Mouse (Mus musculus): ENCODE data around the gene Gm10272. TPM values are rescaled to one million over a fixed set of nuclear protein-coding genes. Genes with fewer than 3 reads are reported as not detected.
"Not testable (repeated sequence)": the region's sequence is repeated elsewhere in the genome, so short reads cannot be mapped to it uniquely, and the experiment has no call there.

Gene Gm10272
- polyA plus RNA-seq, 1 experiment from 2014 or later: not detected

DNA sequence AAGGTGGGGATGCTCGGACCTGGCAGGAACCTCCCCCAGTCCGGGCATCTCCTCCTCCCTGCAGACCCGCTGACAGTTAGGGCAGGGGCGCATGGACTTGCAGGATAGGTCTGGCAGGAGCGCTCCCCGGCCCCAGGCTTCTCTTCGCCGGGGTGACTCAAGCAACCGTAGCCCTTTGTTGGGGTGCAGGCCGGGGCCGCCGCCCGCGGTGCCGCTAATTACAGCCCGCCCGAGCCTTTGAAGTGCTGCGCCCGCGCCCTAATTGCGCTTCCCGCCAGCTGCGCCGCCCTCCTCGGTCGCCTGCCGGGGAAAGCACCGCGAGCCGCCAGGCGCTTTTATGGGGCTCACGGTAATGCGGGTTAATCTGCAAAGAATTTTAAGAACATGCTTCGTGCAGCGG, 28.9 kb upstream of the Gm10272 start:
- ATAC-seq (ENCODE audit: low read depth): peak; percentile 53; the same call in 1 of the 2 replicates
- H3K4me2 ChIP-seq (ENCODE audit: low read depth, low read length): peak overlapping the region; percentile 67
- 0% methylated on average over 22 of the region's 35 CpGs for WGBS
- peaks cover 25% of the 10 kb centered on the region for H3K27me3 ChIP-seq (replicated peaks; ENCODE audit: control insufficient read depth, insufficient read depth, low read length)
- H3K4me1 ChIP-seq (ENCODE audit: control insufficient read depth, insufficient read depth, low read length): peaks cover 11% of the 10 kb centered on the region
- no peaks in the 10 kb centered on the region for H3K36me3 ChIP-seq (ENCODE audit: control insufficient read depth, insufficient read depth, low read length)
- peak; percentile 51 for DNase-seq (ENCODE audit: low spot score)
- peak overlapping the region; percentile 32; the same call in 1 of the 2 replicates for H3K9ac ChIP-seq (ENCODE audit: low read depth, low read length)
- peak overlapping the region; percentile 36 for H3K4me3 ChIP-seq (ENCODE audit: low read depth, low read length)
- no peaks in the 10 kb centered on the region for H3K9me3 ChIP-seq (ENCODE audit: control insufficient read depth, low read length)
- no peak overlapping the region for H3K27ac ChIP-seq (replicated peaks; ENCODE audit: low read depth, low read length)

DNA sequence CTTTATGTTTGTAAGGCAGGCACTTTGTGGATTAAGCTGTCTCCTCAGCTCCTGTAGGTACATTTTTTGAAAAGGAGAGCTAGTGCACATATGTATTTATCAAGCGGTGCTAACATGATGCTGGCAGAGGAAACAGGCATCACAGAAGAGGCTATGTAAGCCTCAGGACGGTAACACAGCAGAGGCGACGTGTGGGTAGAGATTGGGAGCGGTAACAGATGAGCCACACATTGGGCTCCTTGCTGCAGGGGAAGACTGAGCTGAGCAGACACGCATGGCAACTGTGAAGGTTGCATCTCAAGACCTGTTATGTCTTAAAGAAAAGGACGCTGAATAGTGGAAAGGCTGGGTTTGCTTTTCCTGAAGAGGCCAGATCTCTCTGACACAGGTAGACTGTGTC, 23.4 kb upstream of the Gm10272 start:
- no peak overlapping the region for H3K4me2 ChIP-seq (ENCODE audit: low read depth, low read length)
- H3K9me3 ChIP-seq (ENCODE audit: control insufficient read depth, low read length): no peaks in the 10 kb centered on the region
- H3K36me3 ChIP-seq (ENCODE audit: control insufficient read depth, insufficient read depth, low read length): no peaks in the 10 kb centered on the region
- H3K4me1 ChIP-seq (ENCODE audit: control insufficient read depth, insufficient read depth, low read length): peaks cover 4% of the 10 kb centered on the region; the same call in 1 of the 2 replicates
- WGBS: 67% methylated on average over 7 of the region's 7 CpGs
- no peak for ATAC-seq (ENCODE audit: low read depth)
- DNase-seq (ENCODE audit: low spot score): no peak
- no peak overlapping the region for H3K27ac ChIP-seq (replicated peaks; ENCODE audit: low read depth, low read length)
- H3K9ac ChIP-seq (ENCODE audit: low read depth, low read length): no peak overlapping the region
- H3K27me3 ChIP-seq (replicated peaks; ENCODE audit: control insufficient read depth, insufficient read depth, low read length): peaks cover 41% of the 10 kb centered on the region
- no peak overlapping the region for H3K4me3 ChIP-seq (ENCODE audit: low read depth, low read length)

DNA sequence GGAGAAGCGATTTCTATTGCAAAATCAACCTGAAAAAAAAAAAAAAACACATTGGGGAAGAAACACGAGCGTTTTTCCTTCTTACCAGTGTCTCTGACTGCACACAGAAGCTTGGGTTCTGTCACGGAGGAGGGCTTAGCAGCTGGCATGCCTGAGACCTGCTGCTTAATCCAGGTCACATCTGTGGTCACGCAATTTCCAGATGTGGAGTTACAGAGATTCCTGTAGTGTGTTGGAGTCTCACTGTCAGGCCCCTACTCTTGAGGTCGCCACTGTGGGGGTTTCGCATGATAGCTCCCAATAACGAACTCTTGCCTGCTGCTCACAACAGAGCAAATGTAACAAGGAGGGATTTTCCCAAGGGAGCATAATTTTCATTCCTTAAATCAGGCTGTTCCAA, 22.2 kb upstream of the Gm10272 start:
- Histone ChIP-seq H3K27me3 (replicated peaks; ENCODE audit: control insufficient read depth, insufficient read depth, low read length) (peaks cover 31% of the 10 kb centered on the region), H3K9ac (ENCODE audit: low read depth, low read length) (no peak overlapping the region), H3K4me1 (ENCODE audit: control insufficient read depth, insufficient read depth, low read length) (no peaks in the 10 kb centered on the region), H3K27ac (replicated peaks; ENCODE audit: low read depth, low read length) (no peak overlapping the region), H3K9me3 (ENCODE audit: control insufficient read depth, low read length) (no peaks in the 10 kb centered on the region), H3K4me3 (ENCODE audit: low read depth, low read length) (no peak overlapping the region), H3K4me2 (ENCODE audit: low read depth, low read length) (no peak overlapping the region), H3K36me3 (ENCODE audit: control insufficient read depth, insufficient read depth, low read length) (no peaks in the 10 kb centered on the region)
- DNase-seq (ENCODE audit: low spot score) (peak; percentile 37), ATAC-seq (ENCODE audit: low read depth) (no peak)
- 15% methylated on average over 8 of the region's 8 CpGs for WGBS

DNA sequence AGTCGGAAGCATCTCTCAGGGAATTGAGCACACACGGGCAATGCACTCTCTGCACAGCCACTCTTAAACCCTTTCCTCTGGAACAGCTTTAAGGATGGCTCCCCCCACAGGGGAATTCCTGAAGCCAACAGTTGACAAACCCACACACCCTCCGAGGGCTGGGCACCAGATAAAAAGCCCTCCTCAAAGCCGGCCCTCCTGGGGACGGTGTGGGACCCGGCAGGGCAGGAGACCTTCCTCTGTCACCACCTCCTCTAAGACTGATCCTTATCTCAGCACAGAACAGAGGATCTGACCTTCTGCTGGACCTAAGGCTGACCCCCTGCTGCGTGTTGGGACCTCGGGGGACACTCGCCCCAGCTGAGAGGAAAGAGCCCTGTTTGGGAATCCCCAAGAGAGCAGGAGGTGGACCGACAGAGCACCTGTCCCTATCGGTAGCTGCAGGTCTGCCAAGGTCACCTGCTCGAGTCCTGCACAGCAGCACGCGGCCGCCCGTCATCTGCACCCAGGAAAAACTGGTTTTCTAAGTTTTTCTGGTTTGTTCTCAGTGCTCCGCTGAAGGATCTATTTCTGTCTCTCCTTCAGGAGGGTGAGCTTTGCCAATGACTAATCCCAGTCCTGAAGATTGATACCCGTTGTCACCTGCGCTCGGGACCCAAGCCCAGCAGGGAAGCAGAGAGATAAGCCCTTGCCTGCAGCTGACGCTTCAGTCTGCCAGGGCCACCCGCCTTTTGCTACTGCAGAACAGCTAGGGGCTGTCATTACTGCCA, 20.3 kb upstream of the Gm10272 start, which contains the start of gene Tspear:
Gene Tspear, plus strand, starts transcription at position 675 of the 770 bp plus-strand sequence.
- H3K4me2 ChIP-seq (ENCODE audit: low read depth, low read length): peak within 1 kb of the TSS; percentile 29
- H3K4me1 ChIP-seq (ENCODE audit: control insufficient read depth, insufficient read depth, low read length): no peaks in the 10 kb centered on the region
- DNase-seq (ENCODE audit: low spot score) (peak; percentile 65), ATAC-seq (ENCODE audit: low read depth) (peak; percentile 42; the same call in 1 of the 2 replicates)
- no peak within 1 kb of the TSS for H3K9ac ChIP-seq (ENCODE audit: low read depth, low read length)
- peak within 1 kb of the TSS; percentile 5; the same call in 1 of the 2 replicates for H3K4me3 ChIP-seq (ENCODE audit: low read depth, low read length)
- WGBS: 9% methylated on average over 21 of the region's 22 CpGs
- H3K36me3 ChIP-seq (ENCODE audit: control insufficient read depth, insufficient read depth, low read length): no peaks in the 10 kb centered on the region
- H3K9me3 ChIP-seq (ENCODE audit: control insufficient read depth, low read length): no peaks in the 10 kb centered on the region
- no peak within 1 kb of the TSS for H3K27ac ChIP-seq (replicated peaks; ENCODE audit: low read depth, low read length)
- H3K27me3 ChIP-seq (replicated peaks; ENCODE audit: control insufficient read depth, insufficient read depth, low read length): peaks cover 31% of the 10 kb centered on the region

DNA sequence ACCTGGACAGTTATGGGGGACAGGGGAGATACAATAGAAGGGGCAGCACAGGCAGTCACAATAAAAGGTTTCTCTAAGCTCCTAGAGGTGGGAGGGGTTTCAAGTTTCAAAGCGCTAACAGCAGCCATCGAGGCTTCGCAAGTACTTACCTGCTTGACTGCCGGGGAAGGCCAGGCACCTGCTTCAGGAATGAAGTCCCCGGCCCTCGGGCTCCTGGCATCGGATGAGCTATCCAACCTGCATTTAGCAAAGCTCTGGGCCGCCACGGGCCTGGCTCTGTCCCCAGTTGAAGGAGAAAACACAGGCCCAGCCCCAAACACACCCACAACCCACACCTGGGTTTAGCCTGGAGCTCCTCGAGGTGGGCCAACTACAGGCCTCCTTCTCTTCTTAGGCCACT, 19.4 kb upstream of the Gm10272 start:
- 24% methylated on average over 10 of the region's 10 CpGs for WGBS
- no peaks in the 10 kb centered on the region for H3K36me3 ChIP-seq (ENCODE audit: control insufficient read depth, insufficient read depth, low read length)
- ATAC-seq (ENCODE audit: low read depth): peak; percentile 49; the same call in 1 of the 2 replicates
- H3K9me3 ChIP-seq (ENCODE audit: control insufficient read depth, low read length): no peaks in the 10 kb centered on the region
- H3K9ac ChIP-seq (ENCODE audit: low read depth, low read length): no peak overlapping the region
- H3K4me3 ChIP-seq (ENCODE audit: low read depth, low read length): no peak overlapping the region
- peak; percentile 78 for DNase-seq (ENCODE audit: low spot score)
- H3K4me1 ChIP-seq (ENCODE audit: control insufficient read depth, insufficient read depth, low read length): no peaks in the 10 kb centered on the region
- H3K4me2 ChIP-seq (ENCODE audit: low read depth, low read length): peak overlapping the region; percentile 29; the same call in 1 of the 2 replicates
- no peak overlapping the region for H3K27ac ChIP-seq (replicated peaks; ENCODE audit: low read depth, low read length)
- H3K27me3 ChIP-seq (replicated peaks; ENCODE audit: control insufficient read depth, insufficient read depth, low read length): peaks cover 31% of the 10 kb centered on the region

DNA sequence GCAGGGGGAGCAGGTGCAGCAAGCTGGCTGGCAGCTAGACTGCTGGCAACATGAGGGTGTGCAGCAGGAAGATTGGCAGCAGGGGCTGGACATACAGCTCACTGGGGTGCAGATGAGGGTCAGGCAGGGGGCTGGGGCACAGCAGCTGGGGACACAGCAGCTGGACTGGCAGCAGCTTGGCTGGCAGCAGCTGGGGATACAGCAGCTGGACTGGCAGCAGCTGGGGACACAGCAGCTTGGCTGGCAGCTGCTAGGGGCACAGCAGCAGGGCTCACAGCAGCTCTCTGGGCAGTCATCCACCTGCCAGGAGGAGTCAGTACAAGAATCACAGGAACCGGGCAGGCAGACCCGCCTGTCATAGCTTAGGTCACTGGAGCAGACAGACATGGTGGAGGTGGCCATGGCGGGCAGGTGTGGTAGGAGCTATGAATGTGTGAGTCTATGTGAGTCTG, 16.0 kb upstream of the Gm10272 start, which contains the start of gene Gm19402:
Gene Gm19402, minus strand, starts transcription at position 402 of the 452 bp plus-strand sequence.
- H3K27me3 ChIP-seq (replicated peaks; ENCODE audit: control insufficient read depth, insufficient read depth, low read length): peaks cover 26% of the 10 kb centered on the region
- H3K9ac ChIP-seq (ENCODE audit: low read depth, low read length); H3K9me3 ChIP-seq (ENCODE audit: control insufficient read depth, low read length); H3K4me2 ChIP-seq (ENCODE audit: low read depth, low read length); H3K27ac ChIP-seq (replicated peaks; ENCODE audit: low read depth, low read length); ATAC-seq (ENCODE audit: low read depth); H3K4me3 ChIP-seq (ENCODE audit: low read depth, low read length); H3K36me3 ChIP-seq (ENCODE audit: control insufficient read depth, insufficient read depth, low read length); DNase-seq (ENCODE audit: low spot score); H3K4me1 ChIP-seq (ENCODE audit: control insufficient read depth, insufficient read depth, low read length): not testable (repeated sequence)
- WGBS: 58% methylated on average over 3 of the region's 3 CpGs

DNA sequence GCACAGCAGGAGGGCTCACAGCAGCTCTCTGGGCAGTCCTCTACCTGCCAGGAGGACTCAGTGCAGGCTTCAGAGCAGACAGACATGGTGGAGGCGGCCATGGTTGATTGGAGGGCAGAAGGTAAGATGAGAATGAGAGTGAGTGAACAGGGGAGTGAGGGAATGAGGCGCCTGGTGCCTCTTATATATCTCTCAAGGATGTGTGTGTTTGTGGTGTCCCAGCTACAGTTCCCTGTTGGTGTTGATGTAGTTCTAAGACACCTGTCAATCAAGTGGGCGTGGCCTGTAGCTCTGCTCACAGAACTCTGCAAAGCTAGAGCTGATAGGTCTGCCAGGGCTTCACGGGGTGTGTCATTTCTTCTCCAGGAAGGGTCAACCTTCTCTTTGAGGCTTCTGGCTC, 9.3 kb upstream of the Gm10272 start, which contains the start of gene Gm9508:
Gene Gm9508, minus strand, starts transcription at position 101 of the 400 bp plus-strand sequence.
- no peak within 1 kb of the TSS for H3K9ac ChIP-seq (ENCODE audit: low read depth, low read length)
- no peak within 1 kb of the TSS for H3K27ac ChIP-seq (replicated peaks; ENCODE audit: low read depth, low read length)
- H3K4me1 ChIP-seq (ENCODE audit: control insufficient read depth, insufficient read depth, low read length): no peaks in the 10 kb centered on the region
- no peak within 1 kb of the TSS for H3K4me2 ChIP-seq (ENCODE audit: low read depth, low read length)
- no peak for DNase-seq (ENCODE audit: low spot score)
- no peak for ATAC-seq (ENCODE audit: low read depth)
- H3K36me3 ChIP-seq (ENCODE audit: control insufficient read depth, insufficient read depth, low read length): no peaks in the 10 kb centered on the region
- H3K4me3 ChIP-seq (ENCODE audit: low read depth, low read length): no peak within 1 kb of the TSS
- WGBS: 55% methylated on average over 4 of the region's 4 CpGs
- H3K27me3 ChIP-seq (replicated peaks; ENCODE audit: control insufficient read depth, insufficient read depth, low read length): no peaks in the 10 kb centered on the region
- H3K9me3 ChIP-seq (ENCODE audit: control insufficient read depth, low read length): no peaks in the 10 kb centered on the region

DNA sequence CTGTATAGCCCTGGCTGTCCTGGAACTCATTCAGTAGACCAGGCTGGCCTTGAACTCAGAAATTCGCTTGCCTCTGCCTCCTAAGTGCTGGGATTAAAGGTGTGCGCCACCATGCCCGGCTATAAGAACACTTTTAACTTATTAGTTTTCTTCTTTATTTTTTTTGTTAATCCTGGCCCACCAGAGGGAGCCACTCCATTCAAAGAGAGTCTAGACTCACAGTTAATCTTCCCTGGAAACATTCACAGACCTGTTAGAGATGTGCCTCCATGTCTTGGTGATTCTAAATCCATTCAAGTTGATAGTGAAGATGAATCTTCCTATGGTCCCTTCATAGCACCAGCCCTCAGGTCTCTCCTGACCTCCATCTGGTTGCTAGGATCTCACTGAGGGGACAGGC, 3.4 kb downstream of the Gm10272 start:
- no peak for DNase-seq (ENCODE audit: low spot score)

More for the DNA sequence above, 3.4 kb downstream of the Gm10272 start:
- no peak for ATAC-seq (ENCODE audit: low read depth)
- H3K9me3 ChIP-seq (ENCODE audit: control insufficient read depth, low read length): peaks cover 11% of the 10 kb centered on the region; the same call in 1 of the 2 replicates
- WGBS: 77% methylated on average over 3 of the region's 3 CpGs
- no peaks in the 10 kb centered on the region for H3K36me3 ChIP-seq (ENCODE audit: control insufficient read depth, insufficient read depth, low read length)
- H3K27me3 ChIP-seq (replicated peaks; ENCODE audit: control insufficient read depth, insufficient read depth, low read length): no peaks in the 10 kb centered on the region
- no peak overlapping the region for H3K27ac ChIP-seq (replicated peaks; ENCODE audit: low read depth, low read length)
- no peaks in the 10 kb centered on the region for H3K4me1 ChIP-seq (ENCODE audit: control insufficient read depth, insufficient read depth, low read length)
- no peak overlapping the region for H3K9ac ChIP-seq (ENCODE audit: low read depth, low read length)
- no peak overlapping the region for H3K4me2 ChIP-seq (ENCODE audit: low read depth, low read length)
- no peak overlapping the region for H3K4me3 ChIP-seq (ENCODE audit: low read depth, low read length)

Measured in embryonic facial prominence, embryonic 14.5 days (tissue).